Mouse (Mus musculus) testis, adult 2 months (tissue): ENCODE measurements around the gene Cdh10. TPM values are rescaled to one million over a fixed set of nuclear protein-coding genes. Genes with fewer than 3 reads are reported as not detected.

Source experiments
- H3K27ac ChIP-seq: fragments of 200-500 bp; 2 replicates; pipeline ENCODE4 v1.5.1; 2012; ENCODE audit warnings: low read depth, low read length; ENCODE audit not compliant: control insufficient read depth, insufficient read depth
- H3K27me3 ChIP-seq: fragments of 200-500 bp; 2 replicates; pipeline ENCODE4 v1.6.1; 2012; ENCODE audit warnings: mild to moderate bottlenecking, low read length, moderate library complexity; ENCODE audit not compliant: control insufficient read depth, insufficient read depth
- H3K36me3 ChIP-seq: fragments of 200-500 bp; 2 replicates; pipeline ENCODE4 v1.6.1; 2012; ENCODE audit warnings: mild to moderate bottlenecking, low read length; ENCODE audit not compliant: control insufficient read depth, insufficient read depth
- H3K4me1 ChIP-seq: fragments of 200-500 bp; 2 replicates; pipeline ENCODE4 v1.6.1; 2012; ENCODE audit warnings: low read length; ENCODE audit not compliant: control insufficient read depth, insufficient read depth
- H3K4me3 ChIP-seq: fragments of 200-500 bp; 2 replicates; pipeline ENCODE4 v1.5.1; 2012; ENCODE audit warnings: low read depth, mild to moderate bottlenecking, low read length, moderate library complexity, mixed read lengths; ENCODE audit not compliant: control insufficient read depth
- CTCF ChIP-seq: fragments of 200-500 bp; IDR thresholded peaks from 2 replicates; pipeline ENCODE4 v1.5.1; 2012; ENCODE audit warnings: low read depth, mild to moderate bottlenecking, inconsistent platforms, low read length, moderate library complexity; ENCODE audit not compliant: control insufficient read depth, insufficient read depth, insufficient replicate concordance
- POLR2A ChIP-seq: fragments of 200-500 bp; IDR thresholded peaks from 2 replicates; pipeline ENCODE4 v1.6.1; 2012; ENCODE audit warnings: low read depth, mild to moderate bottlenecking, inconsistent platforms, low read length, moderate library complexity; ENCODE audit not compliant: control insufficient read depth
- polyA plus RNA-seq: library from polyadenylated mRNA; depleted of rRNA; stranded (reverse); fragments of >200 nt; gene quantifications from 2 replicates; pipeline ENCODE4 v1.2.3, GENCODE M21; 2012

Gene Cdh10
- polyA plus RNA-seq, 1 experiment = 0.10 TPM

DNA sequence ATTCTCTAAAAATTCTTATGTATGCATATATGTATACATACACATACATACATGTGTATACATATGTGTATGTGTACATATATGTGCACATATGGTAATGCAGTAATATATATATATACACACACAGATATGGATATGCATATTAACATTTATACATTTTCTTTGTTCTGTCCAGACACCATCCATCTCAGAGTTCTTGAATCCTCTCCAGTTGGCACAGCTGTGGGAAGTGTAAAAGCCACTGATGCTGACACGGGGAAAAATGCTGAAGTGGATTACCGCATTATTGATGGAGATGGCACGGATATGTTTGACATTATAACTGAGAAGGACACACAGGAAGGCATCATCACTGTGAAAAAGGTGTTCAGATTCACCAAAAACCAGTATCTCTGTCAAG lies 166.1 kb downstream of the Cdh10 start:
- no peaks in the 10 kb centered on the region for H3K4me1 ChIP-seq
- TF ChIP-seq CTCF (no peak), POLR2A (no peak)
- no peaks in the 10 kb centered on the region for H3K36me3 ChIP-seq
- no peak overlapping the region for H3K27ac ChIP-seq
- H3K27me3 ChIP-seq = no peaks in the 10 kb centered on the region
- H3K4me3 ChIP-seq = no peak overlapping the region

GRCm38 (mm10) chr15:18987671-18988070 lies 168.9 kb downstream of the Cdh10 start:
- no peaks in the 10 kb centered on the region for H3K36me3 ChIP-seq
- no peaks in the 10 kb centered on the region for H3K4me1 ChIP-seq
- no peak overlapping the region for H3K4me3 ChIP-seq
- H3K27me3 ChIP-seq = no peaks in the 10 kb centered on the region
- no peak overlapping the region for H3K27ac ChIP-seq
- no peak for TF ChIP-seq CTCF
- TF ChIP-seq POLR2A = no peak

- Histone ChIP-seq H3K36me3 (no peaks in the 10 kb centered on the region), H3K4me1 (no peaks in the 10 kb centered on the region), H3K4me3 (no peak overlapping the region), H3K27me3 (no peaks in the 10 kb centered on the region), H3K27ac (no peak overlapping the region)
- TF ChIP-seq POLR2A = no peak
Observed at GRCm38 (mm10) chr15:18993512-18993911, 174.8 kb downstream of the Cdh10 start.

DNA sequence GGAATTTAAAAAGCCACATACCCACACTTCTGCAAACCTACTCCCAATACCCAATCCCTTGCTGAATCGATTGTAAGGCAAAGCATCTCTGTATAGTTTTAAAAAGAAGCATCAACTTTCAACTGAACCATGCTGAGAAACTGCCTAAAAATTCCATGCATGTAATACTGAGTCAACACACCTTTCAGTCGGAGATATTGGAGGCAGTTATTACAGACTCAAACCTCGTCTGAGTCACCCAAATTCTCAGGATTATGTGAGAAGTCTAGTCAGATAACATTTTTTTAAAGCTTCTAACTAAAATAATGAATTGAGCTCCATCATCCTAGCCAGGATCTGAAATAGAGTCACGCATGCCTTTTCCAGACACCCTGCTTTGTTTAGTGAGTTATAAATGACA lies 175.5 kb downstream of the Cdh10 start:
- Histone ChIP-seq H3K27ac (no peak overlapping the region), H3K4me3 (no peak overlapping the region), H3K27me3 (no peaks in the 10 kb centered on the region), H3K36me3 (no peaks in the 10 kb centered on the region), H3K4me1 (no peaks in the 10 kb centered on the region)
- TF ChIP-seq POLR2A (no peak), CTCF (no peak)

DNA sequence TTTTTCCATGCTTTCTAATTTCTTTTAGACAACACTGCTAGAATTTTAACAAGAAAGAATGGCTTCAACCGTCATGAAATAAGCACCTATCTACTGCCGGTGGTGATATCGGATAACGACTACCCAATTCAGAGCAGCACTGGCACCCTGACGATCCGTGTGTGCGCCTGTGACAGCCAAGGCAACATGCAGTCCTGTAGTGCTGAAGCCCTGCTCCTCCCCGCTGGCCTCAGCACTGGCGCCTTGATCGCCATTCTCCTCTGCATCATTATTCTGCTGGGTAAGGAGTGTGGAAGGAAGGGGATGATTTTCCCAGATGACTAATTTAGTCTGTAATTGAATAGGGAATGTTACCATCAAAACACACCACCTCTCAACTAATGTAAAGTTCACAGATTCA lies 192.1 kb downstream of the Cdh10 start:
- no peaks in the 10 kb centered on the region for H3K36me3 ChIP-seq
- H3K27me3 ChIP-seq = no peaks in the 10 kb centered on the region
- H3K4me1 ChIP-seq = no peaks in the 10 kb centered on the region
- TF ChIP-seq CTCF (no peak), POLR2A (no peak)
- H3K4me3 ChIP-seq = no peak overlapping the region
- no peak overlapping the region for H3K27ac ChIP-seq

DNA sequence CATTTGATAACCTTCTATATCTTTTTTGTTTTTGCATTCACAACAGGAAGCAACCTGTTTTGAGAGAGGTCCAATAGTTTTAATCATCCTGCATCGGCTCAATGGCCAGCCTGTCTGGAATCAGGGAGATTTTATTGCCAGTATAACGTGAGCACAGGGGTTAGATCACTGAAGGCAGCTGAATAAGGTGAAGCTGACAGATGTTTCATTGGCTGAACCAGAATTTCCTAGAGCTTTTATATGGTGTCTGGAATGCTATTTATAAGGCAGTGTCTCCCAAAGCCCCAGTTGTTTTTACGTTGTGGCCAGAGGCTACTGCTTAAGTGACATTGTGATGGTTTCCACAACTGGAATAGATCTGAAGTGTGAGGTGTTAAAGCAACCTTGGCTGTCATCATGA lies 214.2 kb downstream of the Cdh10 start:
- H3K27me3 ChIP-seq = no peaks in the 10 kb centered on the region
- H3K36me3 ChIP-seq = no peaks in the 10 kb centered on the region
- H3K27ac ChIP-seq = no peak overlapping the region
- TF ChIP-seq CTCF (no peak), POLR2A (no peak)
- no peaks in the 10 kb centered on the region for H3K4me1 ChIP-seq
- no peak overlapping the region for H3K4me3 ChIP-seq

DNA sequence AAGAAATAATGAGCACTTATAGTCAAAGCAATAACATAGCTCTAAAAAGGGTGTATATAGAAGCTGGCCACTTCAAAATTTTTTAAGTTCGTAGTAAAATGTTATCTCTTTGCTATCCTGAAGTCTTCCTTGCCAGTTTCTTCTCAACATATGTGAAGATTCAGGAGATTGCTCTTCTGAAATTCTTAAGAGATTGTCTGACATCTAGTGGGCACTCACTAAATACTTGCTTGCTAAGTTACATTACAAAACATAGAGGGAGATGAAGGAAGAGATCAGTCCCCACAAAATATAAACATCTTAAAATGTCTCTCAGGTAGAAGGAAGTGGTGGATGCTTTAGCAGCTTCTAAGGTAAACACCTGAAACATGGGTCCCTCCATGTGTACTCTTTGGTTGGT lies 221.3 kb downstream of the Cdh10 start:
- Histone ChIP-seq H3K27ac (no peak overlapping the region), H3K4me3 (no peak overlapping the region), H3K27me3 (no peaks in the 10 kb centered on the region), H3K4me1 (no peaks in the 10 kb centered on the region), H3K36me3 (no peaks in the 10 kb centered on the region)
- TF ChIP-seq POLR2A = no peak
- no peak for TF ChIP-seq CTCF
